13 mouse cellular contexts compared by ENCODE assay signal in genomic region chr11:111781321-111781720, GRCm38 (mm10).
DNase-seq lines count a peak whose midpoint lies in the region; ATAC-seq lines count a peak whose summit lies in the region.
"Had no signal": no experiment of that assay in that cellular context is flagged by ENCODE, and none has a peak within 500 bp of the region (broad histone marks: within the 10 kb centered on the region; RNA-seq: fewer than 3 reads in every experiment).

No protein-coding gene starts in this region.

- no peaks in the 10 kb centered on the region for H3K27me3 ChIP-seq in stomach, embryonic 15.5 days (replicated peaks)
- H3K27me3 ChIP-seq: heart, embryonic 13.5 days; kidney, embryonic 15.5 days; neural tube, embryonic 15.5 days had no signal

- H3K27ac ChIP-seq in stomach, embryonic 15.5 days, result no peak overlapping the region; the same call in 1 of the 2 replicates
- H3K27ac ChIP-seq: heart, embryonic 13.5 days; kidney, embryonic 15.5 days; neural tube, embryonic 15.5 days had no signal

- ATAC-seq in frontal cortex, adult (ENCODE audit: low TSS enrichment), result peak; percentile 27; the same call in 1 of the 2 replicates
- no peak for ATAC-seq in stomach, embryonic 15.5 days (ENCODE audit: insufficient read depth, low FRiP score, low read depth)

- 0 out of 2 replicates have a peak overlapping the region, but pooled peaks have one; percentile 5 for H3K4me3 ChIP-seq in stomach, embryonic 15.5 days (replicated peaks)
- H3K4me3 ChIP-seq: heart, embryonic 13.5 days; kidney, embryonic 15.5 days; neural tube, embryonic 15.5 days had no signal

- peak overlapping the region; percentile 15; the same call in 1 of the 2 replicates for H3K4me2 ChIP-seq in stomach, embryonic 15.5 days
- H3K4me2 ChIP-seq: heart, embryonic 13.5 days; kidney, embryonic 15.5 days; midbrain, embryonic 11.5 days; neural tube, embryonic 15.5 days had no signal

- WGBS in stomach, embryonic 15.5 days, result 33% methylated on average over 7 of the region's 7 CpGs

- H3K4me1 ChIP-seq in stomach, embryonic 15.5 days, result no peaks in the 10 kb centered on the region
- H3K4me1 ChIP-seq: heart, embryonic 13.5 days; kidney, embryonic 15.5 days; neural tube, embryonic 15.5 days had no signal

- no peak overlapping the region for H3K9ac ChIP-seq in stomach, embryonic 15.5 days
- H3K9ac ChIP-seq: heart, embryonic 13.5 days; kidney, embryonic 15.5 days; neural tube, embryonic 15.5 days had no signal

- DNase-seq in frontal cortex, postnatal 10 days (ENCODE audit: low spot score in 2 of 2), result no peak
- peak; percentile 5 for DNase-seq in layer of hippocampus, adult 11-12 months (ENCODE audit: low spot score)
- no peak for DNase-seq in layer of hippocampus, adult 9-10 months (ENCODE audit: low spot score)
- DNase-seq in fibroblast of lung, adult 2 months (ENCODE audit: low read depth), result peak; percentile 56
- DNase-seq in urinary bladder, postnatal 36 days (ENCODE audit: low spot score in 2 of 2), result no peak
- no peak for DNase-seq in cerebellum, adult 18-20 months
- DNase-seq: left cerebral cortex, postnatal 4 days had no signal

- no peaks in the 10 kb centered on the region for H3K9me3 ChIP-seq in stomach, embryonic 15.5 days
- H3K9me3 ChIP-seq: heart, embryonic 13.5 days; kidney, embryonic 15.5 days; neural tube, embryonic 15.5 days had no signal

- no peaks in the 10 kb centered on the region for H3K36me3 ChIP-seq in stomach, embryonic 15.5 days
- H3K36me3 ChIP-seq: heart, embryonic 13.5 days; kidney, embryonic 15.5 days; neural tube, embryonic 15.5 days had no signal

Comparison
In these comparisons a context has a peak if more than half of its experiments do, and no peak if none do; other contexts are left out.
1. DNase-seq: peak in layer of hippocampus, adult 11-12 months (single experiment) and fibroblast of lung, adult 2 months (single experiment); none in frontal cortex, postnatal 10 days (0 of 2), layer of hippocampus, adult 9-10 months (single experiment), urinary bladder, postnatal 36 days (0 of 2) and cerebellum, adult 18-20 months (0 of 2).